Mouse (Mus musculus) ES-Bruce4 (cell line): Measurements from ENCODE around the gene Umad1. TPM values are rescaled to one million over a fixed set of nuclear protein-coding genes. Genes with fewer than 3 reads are reported as not detected.
A peak's percentile ranks its signal among the peaks of the same experiment; 100 is the strongest.

Experiments used
- H3K27ac ChIP-seq: 2 replicates; pipeline ENCODE4 v1.5.1; 2012; ENCODE audit warnings: low read length, inconsistent platforms; ENCODE audit not compliant: insufficient read depth
- H3K27me3 ChIP-seq: 2 replicates; pipeline ENCODE4 v1.6.1; 2012; ENCODE audit warnings: mild to moderate bottlenecking, low read length, inconsistent platforms; ENCODE audit not compliant: control insufficient read depth, poor library complexity, insufficient read depth, severe bottlenecking
- H3K36me3 ChIP-seq: 2 replicates; pipeline ENCODE4 v1.6.1; 2012; ENCODE audit warnings: inconsistent platforms, mild to moderate bottlenecking, low read length, moderate library complexity; ENCODE audit not compliant: control insufficient read depth, poor library complexity, insufficient read depth, severe bottlenecking
- H3K4me1 ChIP-seq: one replicate; pipeline ENCODE4 v1.8.1; 2011; ENCODE audit warnings: low read length; ENCODE audit not compliant: control insufficient read depth, insufficient read depth
- H3K4me3 ChIP-seq: 2 replicates; pipeline ENCODE4 v1.5.1; 2011; ENCODE audit warnings: low read depth, mild to moderate bottlenecking, low read length
- H3K9ac ChIP-seq: 2 replicates; pipeline ENCODE4 v1.6.1; 2012; ENCODE audit warnings: low read depth, mild to moderate bottlenecking, inconsistent platforms; ENCODE audit not compliant: poor library complexity, severe bottlenecking
- H3K9me3 ChIP-seq: replicated peaks from 2 replicates; pipeline ENCODE4 v1.6.1; 2012; ENCODE audit warnings: mild to moderate bottlenecking, low read length, inconsistent platforms; ENCODE audit not compliant: control insufficient read depth, poor library complexity, insufficient read depth, severe bottlenecking
- CTCF ChIP-seq: IDR thresholded peaks from one replicate; pipeline ENCODE4 v1.8.1; 2011; ENCODE audit warnings: low read depth, low read length
- EP300 ChIP-seq: IDR thresholded peaks from 2 replicates; pipeline ENCODE4 v1.6.1; 2011; ENCODE audit warnings: low read depth, low read length; ENCODE audit not compliant: insufficient read depth
- POLR2A ChIP-seq: IDR thresholded peaks from one replicate; pipeline ENCODE4 v1.8.1; 2011; ENCODE audit warnings: low read length; ENCODE audit not compliant: insufficient read depth
- polyA plus RNA-seq: library from polyadenylated mRNA; stranded (reverse); fragments of >200 nt; gene quantifications from 2 replicates; pipeline ENCODE4 v1.2.4, GENCODE M21; 2011; ENCODE audit warnings: low read depth; ENCODE audit not compliant: missing spikeins, insufficient read depth, insufficient read length

Umad1 gene
- 2.5 and 5.2 TPM in 2 replicates for polyA plus RNA-seq

DNA sequence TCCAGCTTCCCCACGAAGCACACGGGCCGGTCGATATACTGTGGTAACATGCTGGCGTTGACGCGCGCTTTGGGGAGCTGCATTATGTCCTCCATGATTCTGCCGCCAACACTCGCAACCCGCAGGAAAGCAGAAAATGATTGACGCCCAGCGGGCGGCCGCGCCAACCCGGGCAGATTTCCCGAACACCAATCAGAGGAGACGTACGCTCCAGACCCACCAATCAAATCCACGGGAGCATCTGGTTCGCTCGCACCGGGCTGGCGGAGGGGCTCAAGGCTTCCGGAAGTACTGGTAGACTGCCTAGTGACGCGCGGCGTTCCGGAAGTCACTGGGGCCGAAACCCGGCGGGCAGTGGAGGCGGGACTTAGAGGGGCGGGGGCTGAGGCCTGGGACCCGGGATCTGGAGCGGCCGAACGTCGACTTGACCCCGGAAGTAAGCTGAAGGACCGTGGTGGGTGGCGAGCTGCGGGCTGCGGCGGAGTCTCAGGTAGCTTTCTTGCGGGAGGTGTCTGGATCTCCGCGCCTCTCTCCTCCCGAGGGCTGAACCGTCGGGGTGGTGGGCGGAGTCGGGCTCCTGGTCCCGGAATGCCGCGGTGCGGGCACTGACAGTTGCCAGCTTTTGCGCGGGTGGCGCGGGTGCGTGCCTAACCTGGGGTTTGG is at the start of gene Umad1, which contains the start of the genes Rpa3 and Gm45062:
TSS of gene Umad1 (plus strand) at position 285 of the 663 bp plus-strand sequence.
TSS of gene Rpa3 (minus strand) at position 170 of the 663 bp plus-strand sequence.
TSS of gene Gm45062 (plus strand) at position 447 of the 663 bp plus-strand sequence.
- Histone ChIP-seq H3K27me3 (no peaks in the 10 kb centered on the region), H3K9me3 (no peaks in the 10 kb centered on the region), H3K9ac (peak within 1 kb of the TSS; percentile 72), H3K4me1 (no peaks in the 10 kb centered on the region), H3K27ac (no peak within 1 kb of the TSS), H3K36me3 (peaks cover 2% of the 10 kb centered on the region), H3K4me3 (peak within 1 kb of the TSS; percentile 98)
- no peak for TF ChIP-seq CTCF
- peak; percentile 73 for TF ChIP-seq POLR2A
- no peak for TF ChIP-seq EP300

DNA sequence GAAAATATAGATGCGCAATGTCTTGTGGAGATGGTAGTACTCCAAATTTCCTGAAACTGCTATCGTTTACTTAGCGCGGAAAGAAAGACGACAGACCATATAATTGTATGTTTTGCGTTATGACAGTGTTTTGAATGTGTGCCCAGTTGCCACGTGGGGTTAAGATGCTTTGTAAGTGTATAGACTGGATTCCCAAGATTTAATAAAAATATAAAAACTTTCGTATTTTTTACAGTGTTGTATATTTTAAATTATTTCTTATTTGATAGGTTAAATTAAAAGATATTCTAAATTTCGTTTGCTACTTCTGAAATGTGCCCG is 49.3 kb upstream of the Umad1 start:
- Histone ChIP-seq H3K4me1 (no peaks in the 10 kb centered on the region), H3K36me3 (no peaks in the 10 kb centered on the region; the same call in 1 of the 2 replicates), H3K4me3 (peak overlapping the region; percentile 80), H3K9me3 (no peaks in the 10 kb centered on the region), H3K27me3 (no peaks in the 10 kb centered on the region), H3K27ac (peak overlapping the region; percentile 69), H3K9ac (peak overlapping the region; percentile 94)
- no peak for TF ChIP-seq POLR2A
- no peak for TF ChIP-seq EP300

DNA sequence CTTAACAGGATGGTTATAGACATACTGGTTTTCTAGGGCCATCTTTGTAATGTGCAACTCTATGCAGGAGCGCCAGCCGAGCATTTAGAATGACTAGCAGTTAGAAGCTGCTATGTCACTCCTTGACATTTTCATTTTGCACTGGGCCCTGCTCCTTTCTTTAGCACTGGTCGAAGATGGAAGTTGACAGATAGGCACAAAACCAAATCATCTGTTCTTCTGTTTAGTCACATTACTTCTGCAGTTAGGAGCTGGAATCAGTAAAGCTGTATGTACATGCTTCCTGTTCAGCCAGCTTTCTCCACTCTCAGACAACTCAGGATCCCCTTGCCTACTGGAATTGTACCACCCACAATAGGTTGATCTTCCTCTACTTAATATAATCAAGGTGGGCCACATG is 48.4 kb upstream of the Umad1 start:
- no peaks in the 10 kb centered on the region for H3K27me3 ChIP-seq
- no peaks in the 10 kb centered on the region for H3K4me1 ChIP-seq
- peaks cover 1% of the 10 kb centered on the region; the same call in 1 of the 2 replicates for H3K36me3 ChIP-seq
- TF ChIP-seq CTCF, result no peak
- TF ChIP-seq POLR2A, result no peak
- no peak for TF ChIP-seq EP300
- peak overlapping the region; percentile 94; the same call in 1 of the 2 replicates for H3K9ac ChIP-seq
- H3K27ac ChIP-seq, result no peak overlapping the region
- H3K9me3 ChIP-seq, result no peaks in the 10 kb centered on the region
- H3K4me3 ChIP-seq, result no peak overlapping the region

DNA sequence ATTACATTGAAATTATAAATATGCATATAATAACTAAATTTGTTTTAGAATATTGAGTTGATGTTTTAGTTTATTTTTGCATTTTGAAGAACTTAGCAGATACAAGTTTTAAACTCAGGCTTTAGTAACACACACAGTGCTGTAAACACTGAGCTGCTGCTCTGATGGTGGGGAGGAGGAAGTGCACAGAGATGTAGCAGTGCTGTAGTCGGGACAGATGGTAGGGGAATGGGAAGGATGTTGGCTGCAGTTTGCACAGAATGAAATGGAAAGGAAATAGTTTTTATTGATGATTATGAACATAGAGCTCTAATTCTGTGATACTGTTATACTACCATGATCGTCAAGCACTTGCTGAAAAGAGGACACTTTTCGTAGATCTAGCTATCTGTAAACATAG is 32.1 kb upstream of the Umad1 start:
- H3K4me1 ChIP-seq, result no peaks in the 10 kb centered on the region
- H3K9me3 ChIP-seq, result no peaks in the 10 kb centered on the region
- H3K27me3 ChIP-seq, result no peaks in the 10 kb centered on the region
- peaks cover 7% of the 10 kb centered on the region for H3K36me3 ChIP-seq
- TF ChIP-seq EP300 (no peak), CTCF (no peak), POLR2A (no peak)
- no peak overlapping the region for H3K4me3 ChIP-seq
- no peak overlapping the region for H3K27ac ChIP-seq
- H3K9ac ChIP-seq, result no peak overlapping the region

DNA sequence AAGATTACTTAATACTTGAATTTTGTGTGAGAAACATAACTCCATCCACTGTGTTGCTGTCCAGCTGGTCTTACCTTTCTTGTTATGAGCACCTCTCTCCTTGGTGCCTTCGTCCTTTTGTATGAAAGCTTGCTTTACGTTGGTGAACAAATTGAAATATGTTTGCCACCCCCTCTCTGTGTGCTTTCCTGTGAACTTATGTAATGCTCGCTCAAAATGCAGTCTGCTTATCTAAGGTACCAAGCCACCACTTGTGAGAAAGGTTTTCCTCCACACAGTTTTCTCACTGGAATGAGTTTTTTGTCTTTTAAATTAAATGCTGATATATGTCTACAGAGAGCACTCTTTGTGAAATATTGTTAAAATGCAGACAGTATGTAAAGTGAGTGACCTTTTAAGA is 30.5 kb upstream of the Umad1 start:
- H3K9ac ChIP-seq, result no peak overlapping the region
- H3K36me3 ChIP-seq, result peaks cover 6% of the 10 kb centered on the region
- no peak overlapping the region for H3K4me3 ChIP-seq
- H3K9me3 ChIP-seq, result no peaks in the 10 kb centered on the region
- H3K4me1 ChIP-seq, result no peaks in the 10 kb centered on the region
- H3K27me3 ChIP-seq, result no peaks in the 10 kb centered on the region
- TF ChIP-seq POLR2A, result no peak
- TF ChIP-seq EP300, result no peak
- TF ChIP-seq CTCF, result no peak
- no peak overlapping the region for H3K27ac ChIP-seq

DNA sequence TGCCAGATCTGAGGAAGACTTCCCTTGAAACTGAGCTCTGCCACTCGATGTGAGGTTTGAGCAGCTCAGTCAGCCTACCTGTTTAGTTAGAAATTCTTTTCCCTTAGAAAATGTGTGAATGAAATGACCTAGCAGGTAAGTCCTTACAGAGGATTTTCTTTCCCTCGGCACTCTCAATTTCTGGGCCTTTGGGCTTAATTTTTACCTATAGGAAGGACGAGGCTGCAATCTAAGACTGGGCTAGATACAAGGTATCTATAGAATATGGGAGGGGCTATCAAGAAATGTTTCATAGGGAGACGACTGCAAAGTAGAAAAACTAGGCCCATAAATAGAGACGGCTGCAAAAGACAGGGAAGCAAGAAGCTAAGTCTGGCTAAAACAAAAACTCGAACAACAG is 772 bp upstream of the Umad1 start:
- TF ChIP-seq EP300 (no peak), POLR2A (no peak), CTCF (no peak)
- Histone ChIP-seq H3K4me3 (peak overlapping the region; percentile 98), H3K4me1 (no peaks in the 10 kb centered on the region), H3K9me3 (no peaks in the 10 kb centered on the region), H3K27me3 (no peaks in the 10 kb centered on the region), H3K27ac (no peak overlapping the region), H3K36me3 (peaks cover 8% of the 10 kb centered on the region), H3K9ac (peak overlapping the region; percentile 72)
